Mouse (Mus musculus): ENCODE data around the gene Arhgef40.

DNA sequence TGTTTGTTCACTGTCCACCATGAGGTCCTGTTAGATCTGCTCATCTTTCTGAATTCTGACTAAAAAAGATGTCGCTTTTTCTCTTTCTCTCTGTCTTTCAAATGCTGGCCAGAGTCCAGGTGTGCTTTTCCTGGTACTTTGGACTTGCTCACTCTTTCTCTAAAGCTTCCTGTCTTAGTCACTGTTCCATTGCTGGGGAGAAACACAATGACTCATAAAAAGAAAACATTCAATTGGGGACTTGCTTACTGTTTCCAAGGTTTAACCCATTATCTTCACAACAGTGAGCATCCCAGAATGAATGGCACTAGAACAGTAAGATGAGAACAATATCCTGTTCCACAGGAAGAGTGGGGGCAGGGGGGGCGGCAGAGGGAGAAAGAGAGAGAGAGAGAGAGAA is 24.2 kb upstream of the Arhgef40 start:
- no peak for TF ChIP-seq CTCF (IDR thresholded peaks at IDR 0.05)
- no peak for TF ChIP-seq EP300 (IDR thresholded peaks at IDR 0.05; ENCODE audit: insufficient read depth, low read depth, low read length)

Measured in heart, adult 2 months (tissue).